Mouse (Mus musculus): ENCODE results near the gene Fcor. TPM values are rescaled to one million over a fixed set of nuclear protein-coding genes. Genes with fewer than 3 reads are reported as not detected.

Gene Fcor
- polyA plus RNA-seq, 1 experiment from 2014 or later = 13.1 TPM

GRCm38 (mm10) chr8:3701491-3701890, 29.3 kb upstream of the Fcor start:
- 84% methylated on average over 1 of the region's 1 CpGs for WGBS
- Histone ChIP-seq H3K36me3 (ENCODE audit: control insufficient read depth, insufficient read depth, low read length) (no peaks in the 10 kb centered on the region), H3K4me3 (ENCODE audit: low read depth, low read length) (no peak overlapping the region), H3K9ac (ENCODE audit: low read length) (no peak overlapping the region), H3K4me2 (ENCODE audit: low read length) (no peak overlapping the region), H3K27me3 (replicated peaks; ENCODE audit: control insufficient read depth, insufficient read depth, low read length) (no peaks in the 10 kb centered on the region), H3K27ac (ENCODE audit: low read depth, low read length) (no peak overlapping the region), H3K9me3 (replicated peaks; ENCODE audit: control insufficient read depth, low read length) (no peaks in the 10 kb centered on the region), H3K4me1 (ENCODE audit: control insufficient read depth, insufficient read depth, low read length) (no peaks in the 10 kb centered on the region)
- no peak for DNase-seq (ENCODE audit: low spot score)
- no peak for ATAC-seq

GRCm38 (mm10) chr8:3694121-3694520, 22.0 kb upstream of the Fcor start, which contains the start of gene Fcer2a:
TSS of gene Fcer2a (minus strand) at chr8:3694175.
- H3K9me3 ChIP-seq (replicated peaks; ENCODE audit: control insufficient read depth, low read length) = no peaks in the 10 kb centered on the region
- DNase-seq (ENCODE audit: low spot score) = no peak
- no peaks in the 10 kb centered on the region for H3K27me3 ChIP-seq (replicated peaks; ENCODE audit: control insufficient read depth, insufficient read depth, low read length)
- H3K27ac ChIP-seq (ENCODE audit: low read depth, low read length) = no peak within 1 kb of the TSS
- no peaks in the 10 kb centered on the region for H3K4me1 ChIP-seq (ENCODE audit: control insufficient read depth, insufficient read depth, low read length)
- WGBS = 86% methylated on average over 3 of the region's 3 CpGs
- no peak within 1 kb of the TSS for H3K9ac ChIP-seq (ENCODE audit: low read length)
- no peak within 1 kb of the TSS for H3K4me3 ChIP-seq (ENCODE audit: low read depth, low read length)
- H3K4me2 ChIP-seq (ENCODE audit: low read length) = no peak within 1 kb of the TSS
- no peaks in the 10 kb centered on the region for H3K36me3 ChIP-seq (ENCODE audit: control insufficient read depth, insufficient read depth, low read length)
- ATAC-seq = no peak

GRCm38 (mm10) chr8:3690774-3691173, 18.6 kb upstream of the Fcor start:
- no peak for DNase-seq (ENCODE audit: low spot score)
- 65% methylated on average over 3 of the region's 3 CpGs for WGBS
- Histone ChIP-seq H3K27ac (ENCODE audit: low read depth, low read length) (no peak overlapping the region), H3K4me3 (ENCODE audit: low read depth, low read length) (no peak overlapping the region), H3K9me3 (replicated peaks; ENCODE audit: control insufficient read depth, low read length) (no peaks in the 10 kb centered on the region), H3K36me3 (ENCODE audit: control insufficient read depth, insufficient read depth, low read length) (no peaks in the 10 kb centered on the region), H3K4me2 (ENCODE audit: low read length) (no peak overlapping the region), H3K4me1 (ENCODE audit: control insufficient read depth, insufficient read depth, low read length) (no peaks in the 10 kb centered on the region), H3K27me3 (replicated peaks; ENCODE audit: control insufficient read depth, insufficient read depth, low read length) (no peaks in the 10 kb centered on the region), H3K9ac (ENCODE audit: low read length) (no peak overlapping the region)
- no peak for ATAC-seq

DNA sequence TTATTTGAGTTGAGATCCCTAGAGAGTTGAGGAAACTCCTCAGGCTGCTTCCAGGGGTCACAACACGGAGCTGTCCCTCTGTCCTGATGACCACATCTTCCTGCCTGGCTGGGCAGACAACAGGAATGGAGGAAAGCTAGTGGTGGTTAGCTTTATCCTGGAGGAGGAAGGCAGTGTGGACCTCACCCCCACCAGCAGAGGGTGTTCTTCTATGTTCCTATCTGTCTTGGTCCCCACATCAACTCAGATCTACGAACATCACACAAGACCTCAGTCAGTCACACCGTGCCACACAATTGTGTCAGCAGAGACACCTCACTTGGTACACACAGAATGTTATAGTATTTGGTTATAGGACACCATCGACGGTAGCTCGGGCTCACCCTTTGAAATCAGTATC, 15.4 kb upstream of the Fcor start:
- Histone ChIP-seq H3K27ac (ENCODE audit: low read depth, low read length) (no peak overlapping the region), H3K4me2 (ENCODE audit: low read length) (no peak overlapping the region), H3K9ac (ENCODE audit: low read length) (no peak overlapping the region), H3K27me3 (replicated peaks; ENCODE audit: control insufficient read depth, insufficient read depth, low read length) (no peaks in the 10 kb centered on the region), H3K9me3 (replicated peaks; ENCODE audit: control insufficient read depth, low read length) (no peaks in the 10 kb centered on the region), H3K4me3 (ENCODE audit: low read depth, low read length) (no peak overlapping the region), H3K36me3 (ENCODE audit: control insufficient read depth, insufficient read depth, low read length) (no peaks in the 10 kb centered on the region), H3K4me1 (ENCODE audit: control insufficient read depth, insufficient read depth, low read length) (no peaks in the 10 kb centered on the region)
- no peak for DNase-seq (ENCODE audit: low spot score)
- 81% methylated on average over 6 of the region's 6 CpGs for WGBS
- no peak for ATAC-seq

- no peaks in the 10 kb centered on the region for H3K4me1 ChIP-seq (ENCODE audit: control insufficient read depth, insufficient read depth, low read length)
- H3K27me3 ChIP-seq (replicated peaks; ENCODE audit: control insufficient read depth, insufficient read depth, low read length) = no peaks in the 10 kb centered on the region
- WGBS = 76% methylated on average over 5 of the region's 5 CpGs
- H3K9ac ChIP-seq (ENCODE audit: low read length) = no peak overlapping the region
- no peak overlapping the region for H3K27ac ChIP-seq (ENCODE audit: low read depth, low read length)
- no peak for ATAC-seq
- peaks cover 17% of the 10 kb centered on the region for H3K36me3 ChIP-seq (ENCODE audit: control insufficient read depth, insufficient read depth, low read length)
- no peaks in the 10 kb centered on the region for H3K9me3 ChIP-seq (replicated peaks; ENCODE audit: control insufficient read depth, low read length)
- no peak overlapping the region for H3K4me2 ChIP-seq (ENCODE audit: low read length)
- no peak overlapping the region for H3K4me3 ChIP-seq (ENCODE audit: low read depth, low read length)
- DNase-seq (ENCODE audit: low spot score) = no peak
These were observed 13.3 kb upstream of the Fcor start for GRCm38 (mm10) chr8:3685422-3685821.

DNA sequence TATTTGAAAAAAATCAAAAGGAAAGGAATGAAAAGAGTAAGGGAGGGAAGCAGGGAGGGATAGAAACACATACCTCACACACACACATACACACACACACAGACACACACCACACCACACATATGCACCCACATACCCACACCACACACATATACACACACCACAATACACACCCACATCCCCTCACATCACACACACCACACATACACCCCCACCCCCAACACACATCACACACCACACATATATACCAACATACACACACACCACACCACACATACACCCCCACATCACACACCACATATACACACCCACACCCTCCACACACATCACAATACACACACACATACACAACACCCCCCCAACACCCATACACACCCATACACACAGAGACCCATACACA, 12.4 kb upstream of the Fcor start:
- DNase-seq (ENCODE audit: low spot score) = no peak
- Histone ChIP-seq H3K36me3 (ENCODE audit: control insufficient read depth, insufficient read depth, low read length) (peaks cover 26% of the 10 kb centered on the region), H3K4me2 (ENCODE audit: low read length) (no peak overlapping the region), H3K27ac (ENCODE audit: low read depth, low read length) (no peak overlapping the region), H3K4me1 (ENCODE audit: control insufficient read depth, insufficient read depth, low read length) (no peaks in the 10 kb centered on the region), H3K4me3 (ENCODE audit: low read depth, low read length) (no peak overlapping the region), H3K27me3 (replicated peaks; ENCODE audit: control insufficient read depth, insufficient read depth, low read length) (no peaks in the 10 kb centered on the region), H3K9me3 (replicated peaks; ENCODE audit: control insufficient read depth, low read length) (no peaks in the 10 kb centered on the region), H3K9ac (ENCODE audit: low read length) (no peak overlapping the region)
- no peak; the same call in 1 of the 2 replicates for ATAC-seq

- 74% methylated on average over 6 of the region's 6 CpGs for WGBS
- no peak for ATAC-seq
These were observed 11.4 kb upstream of the Fcor start for GRCm38 (mm10) chr8:3683408-3684176.

DNA sequence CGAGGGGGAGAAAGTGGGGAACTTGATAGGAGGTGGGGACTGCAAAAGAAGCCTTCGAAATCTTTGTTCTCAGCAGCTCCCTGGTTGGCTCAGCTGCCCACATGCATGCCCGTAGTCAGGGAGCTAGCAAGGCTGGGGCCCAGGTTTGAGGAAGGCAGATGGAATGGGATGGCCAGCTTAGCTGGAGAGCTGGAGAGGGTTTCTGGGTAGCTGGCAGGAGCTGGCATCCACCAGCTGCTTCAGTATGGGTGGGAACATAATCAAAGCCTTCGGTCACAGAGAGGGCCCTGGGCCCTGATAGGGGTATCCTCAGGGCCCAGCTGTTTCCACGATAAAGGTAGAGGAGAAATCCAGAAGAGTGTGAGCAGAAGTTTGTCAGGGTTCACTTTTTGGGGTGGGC, 10.3 kb upstream of the Fcor start:
- H3K36me3 ChIP-seq (ENCODE audit: control insufficient read depth, insufficient read depth, low read length) = peaks cover 35% of the 10 kb centered on the region
- H3K27ac ChIP-seq (ENCODE audit: low read depth, low read length) = no peak overlapping the region
- H3K9ac ChIP-seq (ENCODE audit: low read length) = no peak overlapping the region
- no peak for ATAC-seq
- WGBS = 90% methylated on average over 5 of the region's 5 CpGs
- no peak overlapping the region for H3K4me2 ChIP-seq (ENCODE audit: low read length)
- H3K27me3 ChIP-seq (replicated peaks; ENCODE audit: control insufficient read depth, insufficient read depth, low read length) = no peaks in the 10 kb centered on the region
- no peak overlapping the region for H3K4me3 ChIP-seq (ENCODE audit: low read depth, low read length)
- DNase-seq (ENCODE audit: low spot score) = no peak
- H3K9me3 ChIP-seq (replicated peaks; ENCODE audit: control insufficient read depth, low read length) = no peaks in the 10 kb centered on the region
- H3K4me1 ChIP-seq (ENCODE audit: control insufficient read depth, insufficient read depth, low read length) = peaks cover 6% of the 10 kb centered on the region; the same call in 1 of the 2 replicates

More at GRCm38 (mm10) chr8:3683408-3684176, 11.4 kb upstream of the Fcor start:
- Histone ChIP-seq H3K4me3 (ENCODE audit: low read depth, low read length) (no peak overlapping the region), H3K36me3 (ENCODE audit: control insufficient read depth, insufficient read depth, low read length) (peaks cover 35% of the 10 kb centered on the region), H3K27me3 (replicated peaks; ENCODE audit: control insufficient read depth, insufficient read depth, low read length) (no peaks in the 10 kb centered on the region), H3K9me3 (replicated peaks; ENCODE audit: control insufficient read depth, low read length) (no peaks in the 10 kb centered on the region), H3K9ac (ENCODE audit: low read length) (no peak overlapping the region), H3K4me2 (ENCODE audit: low read length) (no peak overlapping the region), H3K27ac (ENCODE audit: low read depth, low read length) (no peak overlapping the region), H3K4me1 (ENCODE audit: control insufficient read depth, insufficient read depth, low read length) (no peaks in the 10 kb centered on the region)
- no peak for DNase-seq (ENCODE audit: low spot score)

DNA sequence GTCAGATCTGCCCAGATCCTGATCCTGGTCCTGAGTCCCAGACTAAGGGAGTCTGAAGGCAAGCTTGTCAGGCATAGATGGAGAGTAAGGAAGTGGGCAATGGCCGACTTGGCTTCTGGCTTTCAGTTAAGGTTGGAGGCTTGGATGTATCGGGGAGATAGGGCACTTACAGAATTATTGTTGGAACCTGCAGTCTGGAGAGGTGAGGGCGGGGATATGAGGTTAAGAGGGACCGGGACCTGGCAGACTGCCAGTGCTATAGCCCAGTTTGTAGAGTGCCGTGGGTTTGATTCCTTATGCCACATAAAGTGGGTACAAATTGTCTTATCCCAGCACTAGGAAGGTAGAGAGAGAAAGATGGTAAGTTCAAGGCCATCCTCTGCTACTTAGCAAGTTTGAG, 7.5 kb upstream of the Fcor start:
- no peak overlapping the region for H3K4me3 ChIP-seq (ENCODE audit: low read depth, low read length)
- 78% methylated on average over 5 of the region's 5 CpGs for WGBS
- no peak overlapping the region for H3K27ac ChIP-seq (ENCODE audit: low read depth, low read length)
- no peak for ATAC-seq
- peaks cover 7% of the 10 kb centered on the region; the same call in 1 of the 2 replicates for H3K4me1 ChIP-seq (ENCODE audit: control insufficient read depth, insufficient read depth, low read length)
- H3K36me3 ChIP-seq (ENCODE audit: control insufficient read depth, insufficient read depth, low read length) = peaks cover 35% of the 10 kb centered on the region
- no peak for DNase-seq (ENCODE audit: low spot score)
- no peaks in the 10 kb centered on the region for H3K27me3 ChIP-seq (replicated peaks; ENCODE audit: control insufficient read depth, insufficient read depth, low read length)
- H3K9me3 ChIP-seq (replicated peaks; ENCODE audit: control insufficient read depth, low read length) = no peaks in the 10 kb centered on the region
- no peak overlapping the region for H3K4me2 ChIP-seq (ENCODE audit: low read length)
- no peak overlapping the region for H3K9ac ChIP-seq (ENCODE audit: low read length)
